Mouse (Mus musculus) embryonic facial prominence, embryonic 13.5 days (tissue): ENCODE measurements around the gene Lamb2. TPM values are rescaled to one million over a fixed set of nuclear protein-coding genes. Genes with fewer than 3 reads are reported as not detected.

Source experiments
- ATAC-seq: fragments of 200-750 bp; cut with Nextera tagmentation; 2 replicates; pipeline ENCODE4 v1.8.0; 2017; ENCODE audit warnings: low read depth; ENCODE audit not compliant: insufficient number of reproducible peaks, insufficient read depth, low FRiP score, low TSS enrichment
- H3K27ac ChIP-seq: fragments of 300-500 bp; sonication (generic); 2 replicates; pipeline ENCODE4 v1.5.1; 2015; ENCODE audit warnings: moderate library complexity, mild to moderate bottlenecking, inconsistent platforms
- H3K27me3 ChIP-seq: fragments of 300-500 bp; sonication (generic); 2 replicates; pipeline ENCODE4 v1.6.1; 2015; ENCODE audit warnings: mild to moderate bottlenecking, inconsistent platforms
- H3K36me3 ChIP-seq: fragments of 300-500 bp; sonication (generic); 2 replicates; pipeline ENCODE4 v1.6.1; 2015; ENCODE audit warnings: mild to moderate bottlenecking, inconsistent platforms
- H3K4me1 ChIP-seq: fragments of 300-500 bp; sonication (generic); 2 replicates; pipeline ENCODE4 v1.6.1; 2015; ENCODE audit warnings: inconsistent platforms
- H3K4me2 ChIP-seq: fragments of 300-500 bp; sonication (generic); 2 replicates; pipeline ENCODE4 v1.6.1; 2015; ENCODE audit warnings: moderate library complexity, mild to moderate bottlenecking, inconsistent platforms
- H3K4me3 ChIP-seq: fragments of 300-500 bp; sonication (generic); 2 replicates; pipeline ENCODE4 v1.5.1; 2015; ENCODE audit warnings: mild to moderate bottlenecking, inconsistent platforms
- H3K9ac ChIP-seq: fragments of 300-500 bp; sonication (generic); 2 replicates; pipeline ENCODE4 v1.6.1; 2015; ENCODE audit warnings: mild to moderate bottlenecking, inconsistent platforms
- H3K9me3 ChIP-seq: fragments of 300-500 bp; sonication (generic); 2 replicates; pipeline ENCODE4 v1.6.1; 2016; ENCODE audit warnings: inconsistent platforms
- WGBS: fragments of 180-500 bp; shearing (Covaris S2); methylation state at CpG from one replicate; pipeline ENCODE4 v1.1.7; 2015; ENCODE audit warnings: mixed read lengths; 5-methylcytosine and 5-hydroxymethylcytosine counted together
- polyA plus RNA-seq: library from polyadenylated mRNA; unstranded; fragments of >200 nt; fragmentation: Nextera tagmentation; extraction: Ambion mirVana; gene quantifications from 2 replicates; pipeline ENCODE4 v1.2.1, GENCODE M21; 2015

Gene Lamb2
- polyA plus RNA-seq, 1 experiment from 2014 or later = 51.1 TPM

GRCm38 (mm10) chr9:108483051-108483790 lies 3.7 kb downstream of the Lamb2 start:
- no peaks in the 10 kb centered on the region for H3K27me3 ChIP-seq
- peaks cover 75% of the 10 kb centered on the region for H3K36me3 ChIP-seq
- H3K9ac ChIP-seq = no peak overlapping the region
- H3K4me3 ChIP-seq = no peak overlapping the region
- H3K4me2 ChIP-seq = no peak overlapping the region
- H3K27ac ChIP-seq = no peak overlapping the region
- peaks cover 26% of the 10 kb centered on the region for H3K4me1 ChIP-seq
- WGBS = 92% methylated on average over 18 of the region's 18 CpGs
- no peak for ATAC-seq
- H3K9me3 ChIP-seq = no peaks in the 10 kb centered on the region

- Histone ChIP-seq H3K4me2 (no peak overlapping the region), H3K27ac (no peak overlapping the region), H3K36me3 (peaks cover 83% of the 10 kb centered on the region), H3K9me3 (no peaks in the 10 kb centered on the region), H3K27me3 (no peaks in the 10 kb centered on the region), H3K4me1 (peaks cover 21% of the 10 kb centered on the region), H3K4me3 (no peak overlapping the region), H3K9ac (no peak overlapping the region)
- ATAC-seq = no peak
- 90% methylated on average over 15 of the region's 15 CpGs for WGBS
Measured at GRCm38 (mm10) chr9:108484021-108484420, 4.5 kb downstream of the Lamb2 start.

GRCm38 (mm10) chr9:108485301-108485875 lies 5.9 kb downstream of the Lamb2 start:
- Histone ChIP-seq H3K4me1 (peaks cover 20% of the 10 kb centered on the region), H3K4me3 (no peak overlapping the region), H3K4me2 (no peak overlapping the region), H3K9ac (no peak overlapping the region), H3K36me3 (peaks cover 96% of the 10 kb centered on the region), H3K27ac (no peak overlapping the region), H3K9me3 (no peaks in the 10 kb centered on the region), H3K27me3 (no peaks in the 10 kb centered on the region)
- ATAC-seq = no peak
- WGBS = 94% methylated on average over 19 of the region's 19 CpGs

GRCm38 (mm10) chr9:108486973-108487530 lies 7.5 kb downstream of the Lamb2 start:
- Histone ChIP-seq H3K4me2 (no peak overlapping the region), H3K9ac (0 out of 2 replicates have a peak overlapping the region, but pooled peaks have one; percentile 2), H3K27me3 (no peaks in the 10 kb centered on the region), H3K4me1 (peaks cover 17% of the 10 kb centered on the region), H3K27ac (no peak overlapping the region; the same call in 1 of the 2 replicates), H3K9me3 (no peaks in the 10 kb centered on the region), H3K4me3 (no peak overlapping the region), H3K36me3 (peaks cover 83% of the 10 kb centered on the region)
- ATAC-seq = no peak
- WGBS = 93% methylated on average over 8 of the region's 8 CpGs

GRCm38 (mm10) chr9:108488403-108488802 lies 8.9 kb downstream of the Lamb2 start:
- 95% methylated on average over 17 of the region's 17 CpGs for WGBS
- no peaks in the 10 kb centered on the region for H3K9me3 ChIP-seq
- no peaks in the 10 kb centered on the region for H3K27me3 ChIP-seq
- H3K36me3 ChIP-seq = peaks cover 83% of the 10 kb centered on the region
- H3K9ac ChIP-seq = no peak overlapping the region
- no peak overlapping the region for H3K27ac ChIP-seq
- H3K4me2 ChIP-seq = no peak overlapping the region
- no peak overlapping the region for H3K4me3 ChIP-seq
- peaks cover 23% of the 10 kb centered on the region for H3K4me1 ChIP-seq
- no peak for ATAC-seq

- no peaks in the 10 kb centered on the region for H3K27me3 ChIP-seq
- no peak for ATAC-seq
- 0 out of 2 replicates have a peak overlapping the region, but pooled peaks have one; percentile 99 for H3K9ac ChIP-seq
- no peak overlapping the region for H3K4me3 ChIP-seq
- H3K36me3 ChIP-seq = peaks cover 83% of the 10 kb centered on the region
- 95% methylated on average over 20 of the region's 20 CpGs for WGBS
- H3K4me2 ChIP-seq = no peak overlapping the region
- H3K4me1 ChIP-seq = peaks cover 23% of the 10 kb centered on the region
- H3K9me3 ChIP-seq = no peaks in the 10 kb centered on the region
- H3K27ac ChIP-seq = peak overlapping the region; percentile 11; the same call in 1 of the 2 replicates
Measured at GRCm38 (mm10) chr9:108489215-108489614, 9.7 kb downstream of the Lamb2 start.

- no peak for ATAC-seq
Measured at GRCm38 (mm10) chr9:108489702-108490558, 10.4 kb downstream of the Lamb2 start.

GRCm38 (mm10) chr9:108490559-108491285 lies 11.2 kb downstream of the Lamb2 start, which contains the start of gene Usp19:
Usp19 (plus strand) TSS chr9:108490602.
- H3K4me2 ChIP-seq = peak within 1 kb of the TSS; percentile 89
- H3K9me3 ChIP-seq = no peaks in the 10 kb centered on the region
- peaks cover 23% of the 10 kb centered on the region for H3K4me1 ChIP-seq
- H3K9ac ChIP-seq = peak within 1 kb of the TSS; percentile 99
- peak within 1 kb of the TSS; percentile 97 for H3K27ac ChIP-seq
- H3K27me3 ChIP-seq = no peaks in the 10 kb centered on the region
- ATAC-seq = peak; percentile 90
- peaks cover 85% of the 10 kb centered on the region for H3K36me3 ChIP-seq
- H3K4me3 ChIP-seq = peak within 1 kb of the TSS; percentile 97
- under 1% methylated on average over 69 of the region's 69 CpGs for WGBS

More at GRCm38 (mm10) chr9:108489702-108490558, 10.4 kb downstream of the Lamb2 start:
- Histone ChIP-seq H3K36me3 (peaks cover 85% of the 10 kb centered on the region), H3K4me2 (peak overlapping the region; percentile 89), H3K9me3 (no peaks in the 10 kb centered on the region), H3K27me3 (no peaks in the 10 kb centered on the region), H3K4me1 (peaks cover 23% of the 10 kb centered on the region), H3K4me3 (peak overlapping the region; percentile 97), H3K27ac (peak overlapping the region; percentile 97), H3K9ac (peak overlapping the region; percentile 99)
- WGBS = 65% methylated on average over 26 of the region's 26 CpGs

GRCm38 (mm10) chr9:108491286-108491580 lies 11.7 kb downstream of the Lamb2 start:
- Histone ChIP-seq H3K27me3 (no peaks in the 10 kb centered on the region), H3K4me3 (peak overlapping the region; percentile 97), H3K4me2 (peak overlapping the region; percentile 89), H3K9ac (peak overlapping the region; percentile 99), H3K36me3 (peaks cover 85% of the 10 kb centered on the region), H3K27ac (peak overlapping the region; percentile 97), H3K9me3 (no peaks in the 10 kb centered on the region), H3K4me1 (peaks cover 23% of the 10 kb centered on the region)
- WGBS = 9% methylated on average over 12 of the region's 12 CpGs
- no peak for ATAC-seq

GRCm38 (mm10) chr9:108492043-108492750 lies 12.7 kb downstream of the Lamb2 start:
- Histone ChIP-seq H3K9ac (peak overlapping the region; percentile 99), H3K4me3 (peak overlapping the region; percentile 97), H3K27me3 (no peaks in the 10 kb centered on the region), H3K4me1 (peaks cover 23% of the 10 kb centered on the region), H3K9me3 (no peaks in the 10 kb centered on the region), H3K36me3 (peaks cover 85% of the 10 kb centered on the region), H3K27ac (no peak overlapping the region), H3K4me2 (peak overlapping the region; percentile 89)
- WGBS = 84% methylated on average over 16 of the region's 16 CpGs
- ATAC-seq = no peak
